Mouse (Mus musculus) left cerebral cortex, adult 2 months (tissue): ENCODE results near the gene Kcnf1. TPM values are rescaled to one million over a fixed set of nuclear protein-coding genes. Genes with fewer than 3 reads are reported as not detected.

ENCODE experiments used
- DNase-seq, 2 experiments: peaks; one replicate each; pipeline ENCODE4 v3.0.0; 2021 to 2022; ENCODE audit warnings: low spot score in 2 of 2, mixed read lengths in 1 of 2; ENCODE audit errors: extremely low spot score in 1 of 2
- H3K27ac ChIP-seq: fragments of 200-600 bp; 2 replicates; pipeline ENCODE4 v1.8.1; 2022
- H3K4me3 ChIP-seq: fragments of 200-600 bp; 2 replicates; pipeline ENCODE4 v1.8.1; 2022
- CTCF ChIP-seq: fragments of 200-600 bp; IDR thresholded peaks from 2 replicates; pipeline ENCODE4 v1.8.1; 2022; ENCODE audit warnings: antibody characterized with exemption, mild to moderate bottlenecking, moderate library complexity
- intact Hi-C: fragments of 180-260 bp; cut with DNase I; formaldehyde crosslinking; loops from one replicate; pipeline ENCODE4 v1.15.1; 2025
- long read RNA-seq, 2 experiments: library from polyadenylated mRNA; stranded (forward); transcript quantifications; one replicate each; pipeline ENCODE4 v2.0.0; 2021; ENCODE audit warnings: borderline mapping rate in 2 of 2
- total RNA-seq, 2 experiments: library from RNA; stranded (reverse); gene quantifications; 2 replicates each; pipeline ENCODE4 v1.2.3; 2021

The Kcnf1 gene
- 100 to 1,000 TPM; 115 to 117 TPM for total RNA-seq
- long read RNA-seq, experiment 1, full-length matches to known transcripts: 206 of 210 reads
- long read RNA-seq, experiment 1, partial matches to known transcripts: 0 of 210 reads
- long read RNA-seq, experiment 1, other reads (novel, unspliced or antisense): 4 of 210 reads
- long read RNA-seq, experiment 2, full-length matches to known transcripts: 140 of 141 reads
- long read RNA-seq, experiment 2, partial matches to known transcripts: 0 of 141 reads
- long read RNA-seq, experiment 2, other reads (novel, unspliced or antisense): 1 of 141 reads

GRCm38 (mm10) chr12:17176757-17177092 is at the start of gene Kcnf1:
Kcnf1 (minus strand) TSS chr12:17176888.
- TF ChIP-seq CTCF: no peak
- DNase-seq: no peak
- Histone ChIP-seq H3K27ac (peak within 1 kb of the TSS; percentile 96), H3K4me3 (peak within 1 kb of the TSS; percentile 74)
- intact Hi-C loops: no loop called here

DNA sequence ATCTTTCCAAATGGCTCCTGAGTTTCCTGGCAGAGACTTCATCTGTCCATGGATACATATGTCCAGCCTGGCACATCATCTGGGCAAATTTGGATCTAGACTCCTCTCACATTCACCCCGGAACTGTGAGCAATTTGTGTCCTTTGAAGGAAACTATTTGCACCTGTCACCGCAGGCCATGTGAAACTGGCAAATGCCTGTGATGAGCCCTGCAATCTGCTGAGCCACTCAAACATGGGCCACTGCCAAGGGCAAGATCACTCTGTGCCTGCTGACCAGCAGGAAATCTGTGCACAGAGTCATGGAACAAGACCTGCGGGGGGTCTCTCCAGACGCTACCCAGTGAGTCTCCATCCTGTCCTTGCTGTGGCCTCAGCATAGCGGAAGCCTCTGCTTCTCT is 48.3 kb upstream of the Kcnf1 start:
- DNase-seq: no peak
- Histone ChIP-seq H3K27ac (no peak overlapping the region), H3K4me3 (no peak overlapping the region)
- intact Hi-C loops: no loop called here
- no peak for TF ChIP-seq CTCF

DNA sequence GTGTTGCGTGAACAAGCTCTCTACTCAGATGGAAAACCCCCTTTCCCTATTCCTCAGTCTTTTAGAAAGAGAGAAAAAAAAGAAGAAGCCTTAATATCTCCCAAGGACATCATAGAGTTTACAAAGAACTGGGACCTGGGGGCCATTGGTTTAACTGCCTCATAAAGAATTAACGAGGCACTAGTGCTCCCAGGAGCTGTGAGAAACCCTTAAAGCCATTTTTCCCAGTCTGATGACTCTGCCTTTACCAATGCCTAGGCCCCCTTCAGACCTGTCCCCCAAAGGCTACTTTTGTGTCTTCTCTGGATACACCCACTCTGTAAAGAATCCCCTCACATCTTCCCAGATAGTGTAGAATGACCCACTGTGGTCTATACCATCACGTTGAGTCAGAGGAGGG is 46.4 kb upstream of the Kcnf1 start:
- DNase-seq: no peak
- Histone ChIP-seq H3K4me3 (no peak overlapping the region), H3K27ac (no peak overlapping the region)
- no peak for TF ChIP-seq CTCF
- intact Hi-C loops: no loop called here

- Histone ChIP-seq H3K27ac (no peak overlapping the region), H3K4me3 (no peak overlapping the region)
- intact Hi-C loops: no loop called here
- TF ChIP-seq CTCF: peak; percentile 68
- no peak for DNase-seq
These were observed 45.3 kb upstream of the Kcnf1 start for GRCm38 (mm10) chr12:17221891-17222428.

DNA sequence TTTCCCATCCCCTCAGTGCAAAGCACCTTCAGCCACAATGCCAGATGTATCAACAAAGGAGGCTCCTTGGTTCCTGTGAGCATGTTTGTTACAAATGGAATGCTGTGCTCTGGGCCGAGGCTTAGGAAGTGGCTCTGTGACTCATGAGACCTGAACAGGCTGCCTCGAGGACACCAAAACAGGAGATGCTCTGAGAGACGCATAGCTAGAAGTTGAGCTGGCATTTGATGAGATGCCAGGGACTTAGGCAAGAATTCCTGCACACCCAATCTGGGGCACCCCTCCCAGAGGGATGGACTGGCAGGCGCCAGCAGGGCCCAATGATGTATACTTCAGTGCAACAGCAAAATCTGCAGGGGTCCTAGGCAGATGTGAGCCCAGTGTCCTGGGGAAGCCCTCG is 43.9 kb upstream of the Kcnf1 start:
- no peak overlapping the region for H3K27ac ChIP-seq
- no peak for DNase-seq
- no peak overlapping the region for H3K4me3 ChIP-seq
- TF ChIP-seq CTCF: no peak
- intact Hi-C loops: no loop called here

DNA sequence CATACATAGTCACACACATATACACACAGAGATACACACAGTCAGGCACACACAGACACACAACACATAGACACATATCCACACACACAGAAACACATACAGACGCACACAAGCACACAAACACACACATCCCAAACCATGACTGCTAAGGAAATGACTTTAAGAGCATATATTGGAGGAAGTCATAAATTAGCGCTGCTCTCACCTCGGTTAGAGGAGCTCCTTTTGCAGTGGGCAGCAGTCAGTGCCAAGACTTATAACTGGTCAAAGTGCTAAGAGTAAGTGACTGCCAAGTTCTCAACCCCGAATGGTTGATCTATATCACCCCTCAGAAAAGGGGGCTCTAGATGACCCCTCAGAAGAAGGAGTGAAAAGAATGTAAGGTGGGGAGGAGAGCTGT is 42.4 kb upstream of the Kcnf1 start:
- intact Hi-C loops: no loop called here
- no peak for TF ChIP-seq CTCF
- Histone ChIP-seq H3K4me3 (no peak overlapping the region), H3K27ac (no peak overlapping the region)
- no peak for DNase-seq

DNA sequence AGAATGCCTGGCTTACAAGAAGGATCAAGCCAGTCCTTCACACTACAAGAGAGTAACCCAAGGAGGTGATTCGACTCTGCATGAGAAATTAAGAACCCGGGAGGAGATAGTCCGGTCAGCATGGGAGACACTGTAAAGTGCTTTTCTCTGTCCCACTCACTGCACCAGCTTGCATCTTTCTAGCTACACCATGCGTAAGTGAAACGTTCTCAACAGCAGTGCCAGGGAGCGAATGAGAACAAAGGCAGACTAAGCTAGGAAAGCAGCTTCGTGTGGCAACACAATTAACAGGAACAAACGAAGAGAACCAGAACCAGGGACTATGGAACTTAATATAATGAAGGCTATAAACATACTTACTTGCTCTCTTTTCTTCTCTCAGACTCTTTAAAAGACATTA is 41.7 kb upstream of the Kcnf1 start:
- Histone ChIP-seq H3K27ac (no peak overlapping the region), H3K4me3 (no peak overlapping the region)
- DNase-seq: no peak
- no peak for TF ChIP-seq CTCF
- intact Hi-C loops: no loop called here

DNA sequence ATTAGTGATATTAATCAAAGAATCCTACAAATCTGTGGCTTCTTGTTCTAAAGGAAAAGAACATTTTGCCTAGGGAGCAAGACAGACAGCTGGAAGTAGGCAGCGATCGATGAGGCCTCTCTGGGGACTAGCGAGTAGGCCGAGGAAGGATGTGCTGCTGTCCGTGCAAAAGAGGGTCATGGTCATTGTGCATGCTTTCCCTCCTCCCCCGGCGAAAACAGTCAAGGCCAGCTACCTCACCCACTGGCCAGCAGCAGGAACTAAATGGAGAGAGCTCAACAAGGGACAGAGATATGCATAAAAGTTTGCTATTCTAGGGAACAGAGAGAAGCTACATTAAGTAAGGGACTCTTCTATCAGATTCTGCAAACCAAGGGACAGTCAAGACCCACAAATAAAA is 39.1 kb upstream of the Kcnf1 start:
- DNase-seq: no peak
- no peak for TF ChIP-seq CTCF
- intact Hi-C loops: no loop called here
- no peak overlapping the region for H3K4me3 ChIP-seq
- H3K27ac ChIP-seq: no peak overlapping the region

DNA sequence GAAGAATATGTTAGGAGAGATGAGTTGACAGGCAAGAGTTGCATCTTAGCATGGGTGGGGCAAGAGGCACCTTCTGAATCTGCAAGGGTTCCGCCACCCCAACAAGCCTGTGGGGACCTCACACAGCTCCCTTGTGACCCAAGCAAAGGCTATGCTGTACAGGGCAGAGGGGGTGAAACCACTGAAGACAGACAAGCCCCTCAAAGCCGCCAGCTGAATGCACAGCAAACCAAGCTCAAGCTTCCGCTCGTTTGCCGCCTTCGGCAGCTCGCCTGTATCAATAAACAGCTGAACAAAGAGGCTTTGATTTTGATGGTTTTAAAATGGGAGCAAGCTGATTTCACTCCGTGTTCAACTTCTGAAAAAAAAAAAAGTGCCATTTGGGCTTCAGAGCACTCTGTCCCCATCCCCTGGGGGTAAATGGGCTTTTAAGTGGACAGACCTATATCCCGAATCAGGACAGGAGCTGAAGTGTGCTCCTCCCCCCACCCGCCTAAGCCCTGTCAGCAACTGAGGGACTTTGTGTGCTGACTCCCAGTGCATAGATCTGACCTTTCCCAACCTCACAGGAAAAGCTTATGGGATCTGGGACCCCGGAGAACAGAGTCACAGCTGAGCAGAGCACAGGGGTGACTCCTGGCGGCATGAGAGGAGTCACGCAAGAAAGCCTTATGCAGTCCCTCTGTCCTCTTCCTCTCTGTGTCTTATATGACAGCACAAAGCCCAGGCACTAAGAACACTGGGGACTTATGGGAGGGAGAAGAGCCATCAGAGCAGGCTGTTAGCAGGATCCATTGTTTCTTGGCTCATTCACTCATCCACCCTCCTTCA is 26.0 kb upstream of the Kcnf1 start:
- no peak overlapping the region for H3K4me3 ChIP-seq
- intact Hi-C loops: no loop called here
- DNase-seq: no peak
- no peak for TF ChIP-seq CTCF
- H3K27ac ChIP-seq: no peak overlapping the region

DNA sequence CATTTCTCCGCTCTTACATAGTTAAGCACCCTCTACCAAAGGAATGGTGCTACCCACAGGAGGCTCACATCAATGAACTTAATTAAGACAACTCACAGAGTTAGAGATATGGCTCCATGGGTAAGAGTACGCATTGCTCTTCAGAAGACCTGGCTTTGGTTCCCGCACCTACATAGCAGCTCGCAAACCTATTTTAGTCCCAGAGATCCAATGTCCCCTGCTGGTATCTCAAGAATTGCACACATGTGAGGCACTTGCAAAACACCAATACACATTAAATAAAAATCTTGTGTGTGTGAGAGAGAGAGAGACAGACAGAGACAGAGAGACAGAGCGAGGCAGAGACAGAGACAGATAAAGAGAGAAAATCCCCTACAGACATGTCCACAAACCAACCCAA is 21.9 kb upstream of the Kcnf1 start:
- Histone ChIP-seq H3K4me3 (no peak overlapping the region), H3K27ac (no peak overlapping the region)
- no peak for DNase-seq
- no peak for TF ChIP-seq CTCF
- intact Hi-C loops: no loop called here

DNA sequence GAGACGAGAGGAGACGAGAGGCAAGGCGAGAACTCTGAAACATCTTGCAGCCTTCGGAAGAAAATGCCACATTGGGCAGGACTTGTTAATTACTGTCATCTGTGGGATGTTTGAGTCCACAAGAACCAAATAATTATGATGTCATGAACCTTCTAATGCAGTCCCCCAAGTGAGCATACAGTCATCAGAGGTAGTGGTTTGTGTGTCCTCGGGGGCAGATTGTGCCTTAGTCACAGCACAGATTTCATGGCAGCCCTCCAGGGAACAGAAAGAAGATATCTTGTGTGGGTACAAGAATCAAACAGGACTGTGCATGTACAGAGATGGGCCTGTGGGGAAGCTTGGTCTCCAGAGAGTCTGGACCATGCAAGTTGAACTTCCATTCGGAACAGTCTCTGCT is 17.5 kb upstream of the Kcnf1 start:
- intact Hi-C loops: no loop called here
- DNase-seq: no peak
- H3K4me3 ChIP-seq: no peak overlapping the region
- no peak for TF ChIP-seq CTCF
- H3K27ac ChIP-seq: no peak overlapping the region

DNA sequence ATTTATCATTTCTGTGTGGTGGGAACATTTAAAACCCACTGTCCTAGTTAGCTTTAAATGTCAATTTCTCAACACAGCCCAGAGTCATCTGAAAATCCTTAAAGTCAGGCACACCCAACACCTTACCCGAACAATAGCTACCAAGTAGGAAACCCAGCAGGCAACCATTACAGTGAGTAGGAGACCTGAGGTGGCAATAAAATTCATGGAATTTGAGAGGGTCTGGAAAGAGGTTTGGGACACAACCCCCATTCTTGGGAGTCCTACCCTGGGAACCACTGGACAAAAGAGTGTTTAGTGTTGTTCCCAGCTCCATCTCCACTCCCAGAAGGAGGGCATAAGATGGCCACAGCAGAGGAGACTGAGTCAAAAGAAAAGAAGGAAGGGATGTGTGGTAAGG is 16.6 kb upstream of the Kcnf1 start:
- no peak for DNase-seq
- intact Hi-C loops: no loop called here
- TF ChIP-seq CTCF: no peak
- no peak overlapping the region for H3K4me3 ChIP-seq
- H3K27ac ChIP-seq: no peak overlapping the region

DNA sequence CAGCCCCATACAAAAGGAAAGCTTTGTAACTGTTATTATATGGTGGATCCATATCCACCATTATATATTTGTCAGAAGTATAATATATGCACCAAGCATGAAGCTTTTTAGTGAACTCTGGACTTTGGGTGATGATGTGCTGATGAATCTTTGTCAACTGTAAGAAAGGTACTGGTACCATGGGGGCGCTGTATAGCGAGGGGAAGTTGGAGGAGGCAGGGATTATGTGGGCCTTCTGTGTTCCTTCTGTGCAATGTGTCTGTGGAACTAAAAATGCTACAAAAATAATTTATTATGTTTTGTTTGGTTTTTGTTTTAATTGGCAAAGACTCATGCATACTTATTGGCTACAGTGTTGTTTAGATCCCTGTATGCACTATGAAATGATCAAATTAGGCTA is 16.2 kb upstream of the Kcnf1 start:
- intact Hi-C loops: no loop called here
- no peak overlapping the region for H3K4me3 ChIP-seq
- no peak for DNase-seq
- TF ChIP-seq CTCF: no peak
- H3K27ac ChIP-seq: no peak overlapping the region
